Mouse (Mus musculus): ENCODE measurements at regions not wholly inside any gene's neighbourhood (a gene's known extent, or its start where the extent isn't known, plus 50 kb on each side); places are given as distances from the start of the nearest gene placed in this dataset.

- TF ChIP-seq CTCF (conservative IDR thresholded peaks at IDR 0.05; ENCODE audit: insufficient read depth, insufficient read length, low read depth, low read length), result no peak
- no peak for TF ChIP-seq POLR2A (IDR thresholded peaks at IDR 0.05; ENCODE audit: low read depth, low read length)
Measured at GRCm38 (mm10) chr10:38116516-38116915, 705.1 kb downstream of the Rfpl4b start.

Data from kidney, adult 2 months (tissue).